Comparison of ENCODE assay signal across 11 mouse cellular contexts in the genomic region with DNA sequence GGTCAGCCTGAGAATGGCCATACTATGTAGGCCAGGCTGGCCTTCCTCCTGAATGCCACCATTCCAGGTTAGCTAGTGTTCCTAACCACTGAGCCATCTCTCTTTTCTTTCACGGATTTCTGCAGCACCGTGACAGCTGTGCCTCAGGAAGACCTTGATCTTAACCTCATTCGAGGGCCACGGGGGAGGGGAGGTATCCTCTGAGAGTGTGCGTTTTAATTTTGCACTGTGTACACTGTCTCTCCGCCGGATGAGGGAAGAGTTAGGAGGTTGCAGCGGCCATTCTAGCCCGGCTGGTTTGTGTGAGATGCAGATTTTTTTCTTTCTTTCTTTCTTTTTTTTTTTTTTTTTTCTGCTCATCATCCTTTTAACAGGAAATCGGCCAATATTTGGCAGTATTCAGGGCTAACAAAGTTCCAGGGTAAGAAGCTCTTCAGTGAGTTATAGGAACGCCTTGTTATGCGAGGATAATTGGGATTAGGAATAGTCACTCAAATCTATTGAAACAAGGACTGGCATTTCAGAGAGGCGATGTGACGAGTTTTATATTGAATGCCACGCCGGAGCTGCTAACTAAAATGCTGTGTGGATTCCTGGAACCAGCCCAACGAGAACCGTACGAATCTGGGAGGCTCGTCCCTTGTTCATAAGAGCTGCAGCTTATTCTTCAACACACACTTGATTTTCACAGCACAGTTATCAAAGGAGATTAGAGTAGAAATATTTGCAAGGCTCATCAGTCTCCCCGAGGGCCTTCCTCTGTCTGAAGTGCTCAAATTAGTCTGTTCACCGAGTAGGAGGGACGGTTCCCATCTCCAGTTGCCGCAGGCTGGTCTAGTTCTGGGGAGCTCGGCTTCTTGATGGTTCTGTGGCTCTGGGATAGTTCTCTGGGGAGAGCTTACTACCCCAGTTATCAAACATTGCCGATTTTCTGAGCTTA. TPM values are rescaled to one million over a fixed set of nuclear protein-coding genes. Genes with fewer than 3 reads are reported as not detected.
A peak's percentile ranks its signal among the peaks of the same experiment; 100 is the strongest.
DNase-seq lines count a peak whose midpoint lies in the region; ATAC-seq and TF ChIP-seq lines count a peak whose summit lies in the region.
"Had no signal": no experiment of that assay in that cellular context is flagged by ENCODE, and none has a peak within 500 bp of the region (broad histone marks: within the 10 kb centered on the region; RNA-seq: fewer than 3 reads in every experiment).

No protein-coding gene starts in this region.

- no peak for ATAC-seq in embryonic facial prominence, embryonic 11.5 days (replicated peaks; ENCODE audit: insufficient number of reproducible peaks, low FRiP score, low TSS enrichment, low read depth)
- no peak for ATAC-seq in hindbrain, embryonic 15.5 days (ENCODE audit: low FRiP score, low read depth)
- ATAC-seq in kidney, embryonic 15.5 days (replicated peaks; ENCODE audit: low FRiP score): no peak
- no peak for ATAC-seq in CD4-positive, CD25-positive, alpha-beta regulatory T cell, adult 4 months

- TF ChIP-seq POLR2A in brain, embryonic 14.5 days (IDR thresholded peaks at IDR 0.05; ENCODE audit: borderline replicate concordance, extremely low read depth, insufficient read depth, insufficient read length, poor library complexity, severe bottlenecking): no peak

- H3K36me3 ChIP-seq in embryonic facial prominence, embryonic 11.5 days (replicated peaks; ENCODE audit: control insufficient read depth, insufficient read depth, low read depth, low read length): no peaks in the 10 kb centered on the region
- no peaks in the 10 kb centered on the region for H3K36me3 ChIP-seq in embryonic facial prominence, embryonic 10.5 days (replicated peaks)
- H3K36me3 ChIP-seq in hindbrain, embryonic 15.5 days: no peaks in the 10 kb centered on the region
- no peaks in the 10 kb centered on the region for H3K36me3 ChIP-seq in kidney, embryonic 15.5 days

- intact Hi-C loops in gastrocnemius, postnatal 14 days (cut with DNase I; ENCODE audit: low total_unique reads): no loop called here

- no peak overlapping the region for H3K27ac ChIP-seq in embryonic facial prominence, embryonic 11.5 days (replicated peaks; ENCODE audit: low read depth, low read length)
- H3K27ac ChIP-seq in embryonic facial prominence, embryonic 10.5 days (replicated peaks): no peak overlapping the region
- peak overlapping the region; percentile 42 for H3K27ac ChIP-seq in hindbrain, embryonic 15.5 days (replicated peaks)
- no peak overlapping the region for H3K27ac ChIP-seq in kidney, embryonic 15.5 days

- no peak overlapping the region for H3K4me2 ChIP-seq in embryonic facial prominence, embryonic 11.5 days (ENCODE audit: low read depth, low read length)
- peak overlapping the region; percentile 4 for H3K4me2 ChIP-seq in hindbrain, embryonic 15.5 days
- no peak overlapping the region for H3K4me2 ChIP-seq in kidney, embryonic 15.5 days

- WGBS in embryonic facial prominence, embryonic 11.5 days: 61% methylated on average over 26 of the region's 26 CpGs
- 69% methylated on average over 26 of the region's 26 CpGs for WGBS in embryonic facial prominence, embryonic 10.5 days
- 29% methylated on average over 26 of the region's 26 CpGs for WGBS in hindbrain, embryonic 15.5 days
- WGBS in kidney, embryonic 15.5 days: 61% methylated on average over 26 of the region's 26 CpGs

- H3K4me3 ChIP-seq in embryonic facial prominence, embryonic 11.5 days (ENCODE audit: low read depth, low read length): no peak overlapping the region
- H3K4me3 ChIP-seq in embryonic facial prominence, embryonic 10.5 days: no peak overlapping the region
- no peak overlapping the region for H3K4me3 ChIP-seq in hindbrain, embryonic 15.5 days
- H3K4me3 ChIP-seq in kidney, embryonic 15.5 days (replicated peaks): no peak overlapping the region

- H3K4me1 ChIP-seq in embryonic facial prominence, embryonic 11.5 days (ENCODE audit: control insufficient read depth, insufficient read depth, low read length): no peaks in the 10 kb centered on the region
- peaks cover 12% of the 10 kb centered on the region; the same call in 1 of the 2 replicates for H3K4me1 ChIP-seq in embryonic facial prominence, embryonic 10.5 days
- H3K4me1 ChIP-seq in hindbrain, embryonic 15.5 days (replicated peaks): peaks cover 22% of the 10 kb centered on the region
- peaks cover 3% of the 10 kb centered on the region; the same call in 1 of the 2 replicates for H3K4me1 ChIP-seq in kidney, embryonic 15.5 days

- no peak overlapping the region for H3K9ac ChIP-seq in embryonic facial prominence, embryonic 11.5 days (replicated peaks; ENCODE audit: low read length)
- H3K9ac ChIP-seq in hindbrain, embryonic 15.5 days: no peak overlapping the region
- H3K9ac ChIP-seq in kidney, embryonic 15.5 days: no peak overlapping the region

- H3K9me3 ChIP-seq in embryonic facial prominence, embryonic 11.5 days (replicated peaks; ENCODE audit: control insufficient read depth, low read length): no peaks in the 10 kb centered on the region
- H3K9me3 ChIP-seq in embryonic facial prominence, embryonic 10.5 days: no peaks in the 10 kb centered on the region
- no peaks in the 10 kb centered on the region for H3K9me3 ChIP-seq in hindbrain, embryonic 15.5 days
- H3K9me3 ChIP-seq in kidney, embryonic 15.5 days (replicated peaks): no peaks in the 10 kb centered on the region

- TF ChIP-seq CTCF in brain, embryonic 14.5 days (IDR thresholded peaks at IDR 0.05; ENCODE audit: borderline replicate concordance, extremely low read depth, insufficient read depth, insufficient read length): no peak

- peak; percentile 21 for DNase-seq in embryonic facial prominence, embryonic 11.5 days (ENCODE audit: low spot score)
- no peak for DNase-seq in embryonic facial prominence, embryonic 10.5 days (ENCODE audit: low spot score)
- peak; percentile 87 for DNase-seq in brain, embryonic 14.5 days (ENCODE audit: low read depth)
- peak; percentile 65 for DNase-seq in retina, postnatal 1 day
- no peak for DNase-seq in gastrocnemius, postnatal 14 days
- DNase-seq: kidney, postnatal 36 days; lung, adult 18-20 months had no signal

- no peaks in the 10 kb centered on the region for H3K27me3 ChIP-seq in embryonic facial prominence, embryonic 11.5 days (ENCODE audit: control insufficient read depth, insufficient read depth, low read length)
- no peaks in the 10 kb centered on the region for H3K27me3 ChIP-seq in embryonic facial prominence, embryonic 10.5 days (replicated peaks; ENCODE audit: low read depth, poor library complexity, severe bottlenecking)
- no peaks in the 10 kb centered on the region for H3K27me3 ChIP-seq in hindbrain, embryonic 15.5 days
- H3K27me3 ChIP-seq in kidney, embryonic 15.5 days: no peaks in the 10 kb centered on the region; the same call in 1 of the 2 replicates

RNA-seq across cellular contexts. Expression of a gene that starts 26.0 kb away (rescaled TPM):
- polyA plus RNA-seq in embryonic facial prominence, embryonic 11.5 days (2014; fragmentation: Nextera tagmentation; extraction: Ambion mirVana): 872 and 909 TPM in 2 replicates
- 958 and 1,014 TPM in 2 replicates for polyA plus RNA-seq in embryonic facial prominence, embryonic 10.5 days (2016; fragmentation: Nextera tagmentation; extraction: Ambion mirVana)
- 240 and 244 TPM in 2 replicates for polyA plus RNA-seq in brain, embryonic 14.5 days (2012; rRNA removed)
- 341 and 365 TPM in 2 replicates for polyA plus RNA-seq in hindbrain, embryonic 15.5 days (2015; fragmentation: Nextera tagmentation; extraction: Ambion mirVana)
- total RNA-seq in gastrocnemius, postnatal 14 days (2021): 10 to 100 TPM; 75.3 to 78.2 TPM
- 657 and 728 TPM in 2 replicates for polyA plus RNA-seq in kidney, embryonic 15.5 days (2015; fragmentation: Nextera tagmentation; extraction: Ambion mirVana)
- 100 to 1,000 TPM; 235 to 276 TPM for polyA plus RNA-seq in CD4-positive, CD25-positive, alpha-beta regulatory T cell, adult 4 months (2017; shearing (Covaris generic))

RNA-seq across cellular contexts. Expression of a gene that starts 37.5 kb away (rescaled TPM):
- 32.8 and 34.4 TPM in 2 replicates for polyA plus RNA-seq in embryonic facial prominence, embryonic 11.5 days (2014; fragmentation: Nextera tagmentation; extraction: Ambion mirVana)
- polyA plus RNA-seq in embryonic facial prominence, embryonic 10.5 days (2016; fragmentation: Nextera tagmentation; extraction: Ambion mirVana): 22.2 and 24.9 TPM in 2 replicates
- 40.9 and 43.4 TPM in 2 replicates for polyA plus RNA-seq in brain, embryonic 14.5 days (2012; rRNA removed)
- polyA plus RNA-seq in hindbrain, embryonic 15.5 days (2015; fragmentation: Nextera tagmentation; extraction: Ambion mirVana): 16.8 and 17.9 TPM in 2 replicates
- total RNA-seq in gastrocnemius, postnatal 14 days (2021): 10 to 100 TPM in 1 of 2 experiments, 1 to 10 TPM in 1; 8.7 to 10.4 TPM
- 35.0 and 36.6 TPM in 2 replicates for polyA plus RNA-seq in kidney, embryonic 15.5 days (2015; fragmentation: Nextera tagmentation; extraction: Ambion mirVana)
- 1 to 10 TPM; 2.0 to 2.4 TPM for polyA plus RNA-seq in CD4-positive, CD25-positive, alpha-beta regulatory T cell, adult 4 months (2017; shearing (Covaris generic))

RNA-seq across cellular contexts. Expression of a gene that starts 50.6 kb away (rescaled TPM):
- polyA plus RNA-seq in embryonic facial prominence, embryonic 11.5 days (2014; fragmentation: Nextera tagmentation; extraction: Ambion mirVana): 0.06 TPM in 1 of 2 replicates, not detected in the other
- not detected in 2 replicates for polyA plus RNA-seq in embryonic facial prominence, embryonic 10.5 days (2016; fragmentation: Nextera tagmentation; extraction: Ambion mirVana)
- 0.25 and 0.41 TPM in 2 replicates for polyA plus RNA-seq in brain, embryonic 14.5 days (2012; rRNA removed)
- 0.14 and 0.18 TPM in 2 replicates for polyA plus RNA-seq in hindbrain, embryonic 15.5 days (2015; fragmentation: Nextera tagmentation; extraction: Ambion mirVana)
- total RNA-seq in gastrocnemius, postnatal 14 days (2021): 1 to 10 TPM; 4.4 to 6.1 TPM
- 1.4 and 1.8 TPM in 2 replicates for polyA plus RNA-seq in kidney, embryonic 15.5 days (2015; fragmentation: Nextera tagmentation; extraction: Ambion mirVana)
- 1 to 10 TPM; 1.0 to 1.2 TPM for polyA plus RNA-seq in CD4-positive, CD25-positive, alpha-beta regulatory T cell, adult 4 months (2017; shearing (Covaris generic))
- polyA plus RNA-seq: limb, embryonic 11.5 days had no signal

Comparison
In these comparisons a context has a peak if more than half of its experiments do, and no peak if none do; other contexts are left out.
1. DNase-seq: peak in embryonic facial prominence, embryonic 11.5 days (single experiment), brain, embryonic 14.5 days (single experiment) and retina, postnatal 1 day (single experiment); none in embryonic facial prominence, embryonic 10.5 days (single experiment) and gastrocnemius, postnatal 14 days (single experiment).